Mouse (Mus musculus): ENCODE measurements around the gene Ndufs8. TPM values are rescaled to one million over a fixed set of nuclear protein-coding genes. Genes with fewer than 3 reads are reported as not detected.

Gene Ndufs8
- polyA plus RNA-seq, 1 experiment from 2014 or later = 242 TPM

- H3K27ac ChIP-seq = no peak overlapping the region
- H3K9ac ChIP-seq (replicated peaks) = no peak overlapping the region
- no peaks in the 10 kb centered on the region for H3K9me3 ChIP-seq
- H3K36me3 ChIP-seq = peaks cover 43% of the 10 kb centered on the region
- no peak overlapping the region for H3K4me2 ChIP-seq
- H3K4me1 ChIP-seq (replicated peaks) = 0 out of 2 replicates have a peak, but pooled peaks cover 4% of the 10 kb centered on the region
- ATAC-seq (ENCODE audit: insufficient number of reproducible peaks, insufficient read depth, low FRiP score, low TSS enrichment, low read depth) = no peak
- H3K4me3 ChIP-seq (replicated peaks) = no peak overlapping the region
- 75% methylated on average over 6 of the region's 6 CpGs for WGBS
- no peaks in the 10 kb centered on the region for H3K27me3 ChIP-seq
Measured at GRCm38 (mm10) chr19:3884325-3884990, 28.1 kb downstream of the Ndufs8 start.

- Histone ChIP-seq H3K4me1 (replicated peaks) (0 out of 2 replicates have a peak, but pooled peaks cover 4% of the 10 kb centered on the region), H3K27me3 (no peaks in the 10 kb centered on the region), H3K9me3 (no peaks in the 10 kb centered on the region), H3K4me2 (no peak overlapping the region), H3K27ac (no peak overlapping the region), H3K9ac (replicated peaks) (no peak overlapping the region), H3K36me3 (peaks cover 27% of the 10 kb centered on the region), H3K4me3 (replicated peaks) (no peak overlapping the region)
- WGBS = 90% methylated on average over 4 of the region's 4 CpGs
- no peak for ATAC-seq (ENCODE audit: insufficient number of reproducible peaks, insufficient read depth, low FRiP score, low TSS enrichment, low read depth)
Measured at GRCm38 (mm10) chr19:3882214-3882613, 30.4 kb downstream of the Ndufs8 start.

GRCm38 (mm10) chr19:3880054-3880848, 32.3 kb downstream of the Ndufs8 start:
- 85% methylated on average over 6 of the region's 6 CpGs for WGBS
- ATAC-seq (ENCODE audit: insufficient number of reproducible peaks, insufficient read depth, low FRiP score, low TSS enrichment, low read depth) = no peak
- no peak overlapping the region for H3K27ac ChIP-seq

GRCm38 (mm10) chr19:3875045-3875444, 37.5 kb downstream of the Ndufs8 start:
- ATAC-seq (ENCODE audit: insufficient number of reproducible peaks, insufficient read depth, low FRiP score, low TSS enrichment, low read depth) = no peak
- H3K27me3 ChIP-seq = no peaks in the 10 kb centered on the region
- no peak overlapping the region for H3K9ac ChIP-seq (replicated peaks)
- H3K4me1 ChIP-seq (replicated peaks) = peaks cover 18% of the 10 kb centered on the region
- H3K4me3 ChIP-seq (replicated peaks) = no peak overlapping the region
- no peak overlapping the region for H3K27ac ChIP-seq
- 76% methylated on average over 7 of the region's 7 CpGs for WGBS
- peaks cover 18% of the 10 kb centered on the region for H3K36me3 ChIP-seq
- no peak overlapping the region for H3K4me2 ChIP-seq
- no peaks in the 10 kb centered on the region for H3K9me3 ChIP-seq

More at GRCm38 (mm10) chr19:3880054-3880848, 32.3 kb downstream of the Ndufs8 start:
- Histone ChIP-seq H3K4me1 (replicated peaks) (peaks cover 7% of the 10 kb centered on the region; the same call in 1 of the 2 replicates), H3K4me3 (replicated peaks) (no peak overlapping the region), H3K36me3 (peaks cover 22% of the 10 kb centered on the region), H3K9ac (replicated peaks) (no peak overlapping the region), H3K4me2 (no peak overlapping the region), H3K9me3 (no peaks in the 10 kb centered on the region), H3K27me3 (no peaks in the 10 kb centered on the region)

GRCm38 (mm10) chr19:3872373-3872772, 40.2 kb downstream of the Ndufs8 start:
- H3K4me2 ChIP-seq = no peak overlapping the region
- no peak overlapping the region for H3K9ac ChIP-seq (replicated peaks)
- WGBS = 76% methylated on average over 4 of the region's 4 CpGs
- H3K9me3 ChIP-seq = no peaks in the 10 kb centered on the region
- H3K27ac ChIP-seq = no peak overlapping the region
- no peak for ATAC-seq (ENCODE audit: insufficient number of reproducible peaks, insufficient read depth, low FRiP score, low TSS enrichment, low read depth)
- H3K27me3 ChIP-seq = no peaks in the 10 kb centered on the region
- no peak overlapping the region for H3K4me3 ChIP-seq (replicated peaks)
- H3K36me3 ChIP-seq = peaks cover 16% of the 10 kb centered on the region
- peaks cover 16% of the 10 kb centered on the region for H3K4me1 ChIP-seq (replicated peaks)

- Histone ChIP-seq H3K9ac (replicated peaks) (no peak overlapping the region), H3K4me2 (no peak overlapping the region), H3K4me3 (replicated peaks) (no peak overlapping the region), H3K27ac (no peak overlapping the region), H3K4me1 (replicated peaks) (peaks cover 16% of the 10 kb centered on the region), H3K36me3 (peaks cover 14% of the 10 kb centered on the region), H3K9me3 (no peaks in the 10 kb centered on the region), H3K27me3 (no peaks in the 10 kb centered on the region)
- no peak for ATAC-seq (ENCODE audit: insufficient number of reproducible peaks, insufficient read depth, low FRiP score, low TSS enrichment, low read depth)
Measured at GRCm38 (mm10) chr19:3871468-3871867, 41.1 kb downstream of the Ndufs8 start.

- no peak overlapping the region for H3K4me3 ChIP-seq (replicated peaks)
- H3K36me3 ChIP-seq = peaks cover 21% of the 10 kb centered on the region
- H3K9ac ChIP-seq (replicated peaks) = no peak overlapping the region
- no peaks in the 10 kb centered on the region for H3K9me3 ChIP-seq
- 68% methylated on average over 1 of the region's 1 CpGs for WGBS
- H3K27ac ChIP-seq = no peak overlapping the region
- H3K4me1 ChIP-seq (replicated peaks) = no peaks in the 10 kb centered on the region
- no peaks in the 10 kb centered on the region for H3K27me3 ChIP-seq
- no peak for ATAC-seq (ENCODE audit: insufficient number of reproducible peaks, insufficient read depth, low FRiP score, low TSS enrichment, low read depth)
- H3K4me2 ChIP-seq = no peak overlapping the region
Measured at GRCm38 (mm10) chr19:3868290-3868689, 44.3 kb downstream of the Ndufs8 start.

GRCm38 (mm10) chr19:3864960-3865359, 47.6 kb downstream of the Ndufs8 start:
- ATAC-seq (ENCODE audit: insufficient number of reproducible peaks, insufficient read depth, low FRiP score, low TSS enrichment, low read depth) = no peak
- Histone ChIP-seq H3K27ac (no peak overlapping the region), H3K9me3 (no peaks in the 10 kb centered on the region), H3K36me3 (peaks cover 21% of the 10 kb centered on the region), H3K4me2 (no peak overlapping the region), H3K27me3 (no peaks in the 10 kb centered on the region), H3K4me3 (replicated peaks) (no peak overlapping the region), H3K9ac (replicated peaks) (no peak overlapping the region), H3K4me1 (replicated peaks) (no peaks in the 10 kb centered on the region)
- WGBS = 80% methylated on average over 2 of the region's 2 CpGs

- 86% methylated on average over 2 of the region's 2 CpGs for WGBS
Measured at GRCm38 (mm10) chr19:3862713-3863112, 49.9 kb downstream of the Ndufs8 start.

More at GRCm38 (mm10) chr19:3862713-3863112, 49.9 kb downstream of the Ndufs8 start:
- no peak overlapping the region for H3K4me2 ChIP-seq
- H3K4me3 ChIP-seq (replicated peaks) = no peak overlapping the region
- H3K36me3 ChIP-seq = peaks cover 21% of the 10 kb centered on the region
- no peaks in the 10 kb centered on the region; the same call in 1 of the 2 replicates for H3K4me1 ChIP-seq (replicated peaks)
- no peaks in the 10 kb centered on the region for H3K27me3 ChIP-seq
- H3K9ac ChIP-seq (replicated peaks) = no peak overlapping the region
- no peaks in the 10 kb centered on the region for H3K9me3 ChIP-seq
- ATAC-seq (ENCODE audit: insufficient number of reproducible peaks, insufficient read depth, low FRiP score, low TSS enrichment, low read depth) = no peak
- no peak overlapping the region for H3K27ac ChIP-seq
